Mouse (Mus musculus): ENCODE data around the gene Gm45213. TPM values are rescaled to one million over a fixed set of nuclear protein-coding genes. Genes with fewer than 3 reads are reported as not detected.
A peak's percentile ranks its signal among the peaks of the same experiment; 100 is the strongest.

The Gm45213 gene
- polyA plus RNA-seq, 1 experiment from 2014 or later = not detected

- peaks cover 25% of the 10 kb centered on the region for H3K36me3 ChIP-seq (ENCODE audit: control insufficient read depth, insufficient read depth, low read length)
- H3K9me3 ChIP-seq (ENCODE audit: control insufficient read depth, low read length) = no peaks in the 10 kb centered on the region
- H3K4me1 ChIP-seq (replicated peaks; ENCODE audit: control insufficient read depth, insufficient read depth, low read length) = no peaks in the 10 kb centered on the region
- ATAC-seq (ENCODE audit: low read depth) = no peak
- H3K4me3 ChIP-seq (ENCODE audit: low read length) = no peak overlapping the region
- H3K27me3 ChIP-seq (ENCODE audit: control insufficient read depth, insufficient read depth, low read depth, low read length) = no peaks in the 10 kb centered on the region
- no peak overlapping the region for H3K9ac ChIP-seq (ENCODE audit: low read length)
- 83% methylated on average over 8 of the region's 8 CpGs for WGBS
- no peak overlapping the region for H3K4me2 ChIP-seq (ENCODE audit: low read depth, low read length)
- H3K27ac ChIP-seq (ENCODE audit: low read length) = no peak overlapping the region
These were observed 49.3 kb downstream of the Gm45213 start for GRCm38 (mm10) chr7:66092656-66093055.

GRCm38 (mm10) chr7:66094141-66094540 lies 50.7 kb downstream of the Gm45213 start:
- ATAC-seq (ENCODE audit: low read depth) = no peak
- H3K27me3 ChIP-seq (ENCODE audit: control insufficient read depth, insufficient read depth, low read depth, low read length) = no peaks in the 10 kb centered on the region

GRCm38 (mm10) chr7:66098803-66099202 lies 55.4 kb downstream of the Gm45213 start:
- WGBS = 84% methylated on average over 7 of the region's 7 CpGs
- Histone ChIP-seq H3K4me1 (replicated peaks; ENCODE audit: control insufficient read depth, insufficient read depth, low read length) (no peaks in the 10 kb centered on the region), H3K27me3 (ENCODE audit: control insufficient read depth, insufficient read depth, low read depth, low read length) (no peaks in the 10 kb centered on the region), H3K36me3 (ENCODE audit: control insufficient read depth, insufficient read depth, low read length) (no peaks in the 10 kb centered on the region), H3K9ac (ENCODE audit: low read length) (no peak overlapping the region), H3K27ac (ENCODE audit: low read length) (no peak overlapping the region), H3K4me3 (ENCODE audit: low read length) (no peak overlapping the region), H3K9me3 (ENCODE audit: control insufficient read depth, low read length) (no peaks in the 10 kb centered on the region), H3K4me2 (ENCODE audit: low read depth, low read length) (no peak overlapping the region)
- ATAC-seq (ENCODE audit: low read depth) = no peak

More at GRCm38 (mm10) chr7:66094141-66094540, 50.7 kb downstream of the Gm45213 start:
- 71% methylated on average over 5 of the region's 5 CpGs for WGBS
- H3K4me3 ChIP-seq (ENCODE audit: low read length) = no peak overlapping the region
- H3K4me2 ChIP-seq (ENCODE audit: low read depth, low read length) = no peak overlapping the region
- no peaks in the 10 kb centered on the region for H3K4me1 ChIP-seq (replicated peaks; ENCODE audit: control insufficient read depth, insufficient read depth, low read length)
- H3K27ac ChIP-seq (ENCODE audit: low read length) = no peak overlapping the region
- no peaks in the 10 kb centered on the region for H3K9me3 ChIP-seq (ENCODE audit: control insufficient read depth, low read length)
- peaks cover 17% of the 10 kb centered on the region for H3K36me3 ChIP-seq (ENCODE audit: control insufficient read depth, insufficient read depth, low read length)
- no peak overlapping the region for H3K9ac ChIP-seq (ENCODE audit: low read length)

- no peak for ATAC-seq (ENCODE audit: low read depth)
- no peaks in the 10 kb centered on the region for H3K36me3 ChIP-seq (ENCODE audit: control insufficient read depth, insufficient read depth, low read length)
- no peak overlapping the region for H3K4me3 ChIP-seq (ENCODE audit: low read length)
- H3K4me2 ChIP-seq (ENCODE audit: low read depth, low read length) = no peak overlapping the region
- H3K9me3 ChIP-seq (ENCODE audit: control insufficient read depth, low read length) = no peaks in the 10 kb centered on the region
- no peak overlapping the region for H3K9ac ChIP-seq (ENCODE audit: low read length)
- H3K27ac ChIP-seq (ENCODE audit: low read length) = no peak overlapping the region
- peaks cover 14% of the 10 kb centered on the region for H3K4me1 ChIP-seq (replicated peaks; ENCODE audit: control insufficient read depth, insufficient read depth, low read length)
- WGBS = 3% methylated on average over 4 of the region's 4 CpGs
- no peaks in the 10 kb centered on the region for H3K27me3 ChIP-seq (ENCODE audit: control insufficient read depth, insufficient read depth, low read depth, low read length)
These were observed 58.5 kb downstream of the Gm45213 start for GRCm38 (mm10) chr7:66101866-66102265.

GRCm38 (mm10) chr7:66104531-66104930 lies 61.1 kb downstream of the Gm45213 start:
- WGBS = 89% methylated on average over 5 of the region's 5 CpGs
- Histone ChIP-seq H3K27me3 (ENCODE audit: control insufficient read depth, insufficient read depth, low read depth, low read length) (no peaks in the 10 kb centered on the region), H3K9me3 (ENCODE audit: control insufficient read depth, low read length) (no peaks in the 10 kb centered on the region), H3K36me3 (ENCODE audit: control insufficient read depth, insufficient read depth, low read length) (no peaks in the 10 kb centered on the region), H3K4me2 (ENCODE audit: low read depth, low read length) (no peak overlapping the region), H3K4me1 (replicated peaks; ENCODE audit: control insufficient read depth, insufficient read depth, low read length) (peaks cover 22% of the 10 kb centered on the region), H3K4me3 (ENCODE audit: low read length) (no peak overlapping the region), H3K27ac (ENCODE audit: low read length) (no peak overlapping the region), H3K9ac (ENCODE audit: low read length) (no peak overlapping the region)
- ATAC-seq (ENCODE audit: low read depth) = no peak

- ATAC-seq (ENCODE audit: low read depth) = no peak
These were observed 62.4 kb downstream of the Gm45213 start for GRCm38 (mm10) chr7:66105771-66106170.

GRCm38 (mm10) chr7:66106581-66107056 lies 63.2 kb downstream of the Gm45213 start:
- Histone ChIP-seq H3K9ac (ENCODE audit: low read length) (peak overlapping the region; percentile 29; the same call in 1 of the 2 replicates), H3K4me1 (replicated peaks; ENCODE audit: control insufficient read depth, insufficient read depth, low read length) (peaks cover 29% of the 10 kb centered on the region), H3K9me3 (ENCODE audit: control insufficient read depth, low read length) (no peaks in the 10 kb centered on the region), H3K36me3 (ENCODE audit: control insufficient read depth, insufficient read depth, low read length) (no peaks in the 10 kb centered on the region), H3K27me3 (ENCODE audit: control insufficient read depth, insufficient read depth, low read depth, low read length) (no peaks in the 10 kb centered on the region), H3K4me3 (ENCODE audit: low read length) (no peak overlapping the region), H3K4me2 (ENCODE audit: low read depth, low read length) (peak overlapping the region; percentile 29), H3K27ac (ENCODE audit: low read length) (peak overlapping the region; percentile 48)
- no peak for ATAC-seq (ENCODE audit: low read depth)
- WGBS = 41% methylated on average over 7 of the region's 7 CpGs

More at GRCm38 (mm10) chr7:66105771-66106170, 62.4 kb downstream of the Gm45213 start:
- 33% methylated on average over 4 of the region's 4 CpGs for WGBS
- no peaks in the 10 kb centered on the region for H3K36me3 ChIP-seq (ENCODE audit: control insufficient read depth, insufficient read depth, low read length)
- no peaks in the 10 kb centered on the region for H3K9me3 ChIP-seq (ENCODE audit: control insufficient read depth, low read length)
- no peak overlapping the region for H3K4me2 ChIP-seq (ENCODE audit: low read depth, low read length)
- H3K9ac ChIP-seq (ENCODE audit: low read length) = no peak overlapping the region
- H3K4me3 ChIP-seq (ENCODE audit: low read length) = no peak overlapping the region
- no peak overlapping the region for H3K27ac ChIP-seq (ENCODE audit: low read length)
- H3K4me1 ChIP-seq (replicated peaks; ENCODE audit: control insufficient read depth, insufficient read depth, low read length) = peaks cover 24% of the 10 kb centered on the region
- H3K27me3 ChIP-seq (ENCODE audit: control insufficient read depth, insufficient read depth, low read depth, low read length) = no peaks in the 10 kb centered on the region

- peak overlapping the region; percentile 48; the same call in 1 of the 2 replicates for H3K27ac ChIP-seq (ENCODE audit: low read length)
- H3K36me3 ChIP-seq (ENCODE audit: control insufficient read depth, insufficient read depth, low read length) = no peaks in the 10 kb centered on the region
- 37% methylated on average over 11 of the region's 11 CpGs for WGBS
- no peaks in the 10 kb centered on the region for H3K27me3 ChIP-seq (ENCODE audit: control insufficient read depth, insufficient read depth, low read depth, low read length)
- H3K4me1 ChIP-seq (replicated peaks; ENCODE audit: control insufficient read depth, insufficient read depth, low read length) = peaks cover 32% of the 10 kb centered on the region
- H3K9ac ChIP-seq (ENCODE audit: low read length) = no peak overlapping the region
- no peak overlapping the region for H3K4me3 ChIP-seq (ENCODE audit: low read length)
- peak overlapping the region; percentile 29; the same call in 1 of the 2 replicates for H3K4me2 ChIP-seq (ENCODE audit: low read depth, low read length)
- no peak for ATAC-seq (ENCODE audit: low read depth)
- no peaks in the 10 kb centered on the region for H3K9me3 ChIP-seq (ENCODE audit: control insufficient read depth, low read length)
These were observed 63.8 kb downstream of the Gm45213 start for GRCm38 (mm10) chr7:66107206-66107605.

GRCm38 (mm10) chr7:66107930-66108329 lies 64.5 kb downstream of the Gm45213 start:
- peaks cover 35% of the 10 kb centered on the region for H3K4me1 ChIP-seq (replicated peaks; ENCODE audit: control insufficient read depth, insufficient read depth, low read length)
- H3K36me3 ChIP-seq (ENCODE audit: control insufficient read depth, insufficient read depth, low read length) = no peaks in the 10 kb centered on the region
- H3K4me2 ChIP-seq (ENCODE audit: low read depth, low read length) = no peak overlapping the region
- no peak overlapping the region for H3K4me3 ChIP-seq (ENCODE audit: low read length)
- no peak for ATAC-seq (ENCODE audit: low read depth)
- WGBS = 14% methylated on average over 7 of the region's 7 CpGs
- no peak overlapping the region for H3K9ac ChIP-seq (ENCODE audit: low read length)
- H3K9me3 ChIP-seq (ENCODE audit: control insufficient read depth, low read length) = no peaks in the 10 kb centered on the region
- H3K27ac ChIP-seq (ENCODE audit: low read length) = no peak overlapping the region
- no peaks in the 10 kb centered on the region for H3K27me3 ChIP-seq (ENCODE audit: control insufficient read depth, insufficient read depth, low read depth, low read length)
